Mouse (Mus musculus): ENCODE data around the gene Mia. TPM values are rescaled to one million over a fixed set of nuclear protein-coding genes. Genes with fewer than 3 reads are reported as not detected.

Mia gene
- polyA plus RNA-seq, 1 experiment from 2014 or later: 9.3 TPM

MicroRNA genes within 50 kb of the gene (microRNA counts, 519-probe panel; counts per million panel counts)
- microRNA mmu-miR-1191: not detected

Small RNA genes lying within 50 kb of the gene (microRNA-seq; reads per million reads assigned to microRNA genes)
- gene Mir1191 (2.0 reads per million, percentile 7 among the genes with 10 or more reads in this experiment), gene Mir3101 (0.99 reads per million)

Other genes with a start within 250 kb of the Mia start
- gene Cyp2a22, start 241.8 kb downstream of the Mia start, polyA plus RNA-seq (2015; fragmentation: Nextera tagmentation; extraction: Ambion mirVana): 0.08 TPM in 1 of 2 replicates, not detected in the other
- 0.14 and 0.22 TPM in 2 replicates for gene Cyp2a12, start 152.1 kb downstream of the Mia start, polyA plus RNA-seq (2015; fragmentation: Nextera tagmentation; extraction: Ambion mirVana)
- 137 and 195 TPM in 2 replicates for gene Cyp2f2, start 61.2 kb downstream of the Mia start, polyA plus RNA-seq (2015; fragmentation: Nextera tagmentation; extraction: Ambion mirVana)
- gene Cyp2t4, start 27.4 kb downstream of the Mia start, polyA plus RNA-seq (2015; fragmentation: Nextera tagmentation; extraction: Ambion mirVana): 0.18 and 0.31 TPM in 2 replicates
- 55.8 and 56.3 TPM in 2 replicates for gene Egln2, start 14.4 kb downstream of the Mia start, polyA plus RNA-seq (2015; fragmentation: Nextera tagmentation; extraction: Ambion mirVana)
- gene Rab4b, start 2.3 kb downstream of the Mia start, polyA plus RNA-seq (2015; fragmentation: Nextera tagmentation; extraction: Ambion mirVana): 68.9 and 72.7 TPM in 2 replicates
- not detected in 2 replicates for gene Gm21983, start 71 bp downstream of the Mia start, polyA plus RNA-seq (2015; fragmentation: Nextera tagmentation; extraction: Ambion mirVana)
- 3.2 TPM in 2 replicates for gene BC024978, start 14.6 kb upstream of the Mia start, polyA plus RNA-seq (2015; fragmentation: Nextera tagmentation; extraction: Ambion mirVana)
- gene Snrpa, start 15.1 kb upstream of the Mia start, polyA plus RNA-seq (2015; fragmentation: Nextera tagmentation; extraction: Ambion mirVana): 184 and 213 TPM in 2 replicates
- gene Itpkc, start 47.5 kb upstream of the Mia start, polyA plus RNA-seq (2015; fragmentation: Nextera tagmentation; extraction: Ambion mirVana): 10.3 and 11.0 TPM in 2 replicates
- 26.4 TPM in 2 replicates for gene Coq8b, start 51.9 kb upstream of the Mia start, polyA plus RNA-seq (2015; fragmentation: Nextera tagmentation; extraction: Ambion mirVana)
- gene Numbl, start 77.3 kb upstream of the Mia start, polyA plus RNA-seq (2015; fragmentation: Nextera tagmentation; extraction: Ambion mirVana): 13.7 and 15.8 TPM in 2 replicates
- gene Ltbp4, start 156.5 kb upstream of the Mia start, polyA plus RNA-seq (2015; fragmentation: Nextera tagmentation; extraction: Ambion mirVana): 170 and 202 TPM in 2 replicates
- gene Shkbp1, start 174.9 kb upstream of the Mia start, polyA plus RNA-seq (2015; fragmentation: Nextera tagmentation; extraction: Ambion mirVana): 41.0 and 41.7 TPM in 2 replicates
- 3.0 TPM in 1 of 2 replicates, not detected in the other for gene Gm20479, start 176.3 kb upstream of the Mia start, polyA plus RNA-seq (2015; fragmentation: Nextera tagmentation; extraction: Ambion mirVana)

Measured in stomach, embryonic 16.5 days (tissue).